Mouse (Mus musculus): Measurements from ENCODE around the gene Zbtb11.

DNA sequence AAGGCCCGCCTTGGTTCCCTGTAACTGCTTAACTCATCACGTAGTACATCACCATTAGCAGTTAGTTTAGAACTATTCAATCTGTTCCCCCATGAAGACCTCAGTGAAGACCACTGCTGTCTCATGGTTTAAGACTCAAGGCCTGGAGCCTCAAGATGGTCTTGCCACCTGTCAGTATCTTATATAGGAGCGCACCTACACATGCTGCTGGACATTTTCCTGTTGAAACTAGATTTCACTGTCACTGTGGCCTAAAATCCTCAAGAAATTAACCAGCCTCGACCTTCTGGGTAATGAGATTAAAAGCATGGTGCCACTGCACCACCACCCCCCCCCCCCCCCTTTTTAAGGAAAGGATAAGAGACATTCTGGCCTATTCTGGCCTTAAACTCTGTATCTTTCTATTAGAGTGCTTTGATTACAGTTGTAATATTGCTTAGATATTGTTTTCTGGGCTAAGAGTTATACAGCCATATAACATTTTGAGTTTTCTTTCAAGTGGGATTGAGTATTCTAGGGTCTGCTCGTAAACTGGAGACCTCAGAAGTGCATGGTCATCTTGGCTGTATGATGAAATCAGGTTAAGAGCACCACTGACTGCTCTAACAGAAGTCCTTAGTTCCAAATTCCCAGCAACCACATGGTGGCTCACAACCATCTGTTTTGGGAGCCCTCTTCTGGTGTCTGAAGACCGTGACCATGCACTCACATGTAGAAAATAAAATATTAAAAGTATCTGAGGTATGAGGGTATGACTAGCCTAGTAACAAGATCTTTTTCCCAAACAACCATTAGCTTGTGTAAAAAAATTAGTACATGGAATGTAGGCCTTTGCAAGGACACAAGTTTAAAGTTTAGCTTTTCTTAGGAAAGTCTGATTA lies 1.7 kb upstream of the Zbtb11 start:
- TF ChIP-seq POLR2A (IDR thresholded peaks at IDR 0.05; ENCODE audit: insufficient read depth, low read depth, low read length) (no peak), CTCF (IDR thresholded peaks at IDR 0.05) (no peak)
